Mouse (Mus musculus): ENCODE results near the gene Trpc4ap. TPM values are rescaled to one million over a fixed set of nuclear protein-coding genes. Genes with fewer than 3 reads are reported as not detected.
A peak's percentile ranks its signal among the peaks of the same experiment; 100 is the strongest.

Trpc4ap gene
- polyA plus RNA-seq, 1 experiment: 81.2 TPM

DNA sequence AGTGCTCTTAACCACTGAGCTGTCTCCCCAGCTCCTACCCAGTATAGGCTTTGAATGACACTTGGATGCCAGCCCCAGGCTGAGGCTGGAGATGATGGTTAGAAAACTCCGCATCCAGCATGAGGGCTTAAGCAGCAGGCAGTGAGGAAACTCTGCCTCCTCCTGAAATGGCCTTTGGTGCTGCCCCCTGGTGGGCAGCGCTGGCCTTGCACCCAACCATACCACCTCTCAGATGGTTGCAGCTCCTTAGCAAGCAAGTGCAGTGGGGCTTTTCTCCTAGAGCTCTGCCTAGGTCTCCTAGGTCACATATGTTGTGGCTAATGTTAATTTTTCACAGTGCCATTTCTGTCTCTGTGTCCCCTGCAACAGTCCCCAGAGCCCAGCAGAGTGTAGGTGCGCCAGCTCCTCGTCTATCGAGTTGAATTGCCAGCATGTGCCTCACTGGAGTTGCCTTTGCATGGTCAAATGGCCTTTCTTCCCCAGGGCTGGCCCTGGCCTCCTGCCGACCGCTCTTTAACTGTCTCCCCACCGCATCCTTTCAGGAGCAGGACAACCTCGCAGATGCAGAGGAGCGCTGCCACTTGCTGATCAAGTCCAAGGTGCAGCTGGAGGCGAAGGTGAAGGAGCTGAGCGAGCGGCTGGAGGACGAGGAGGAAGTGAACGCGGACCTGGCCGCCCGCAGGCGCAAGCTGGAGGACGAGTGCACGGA is 65.0 kb downstream of the Trpc4ap start:
- peaks cover 2% of the 10 kb centered on the region for H3K4me1 ChIP-seq (ENCODE audit: control insufficient read depth, insufficient read depth, low read length)
- H3K27ac ChIP-seq (ENCODE audit: insufficient read depth, low read length): no peak overlapping the region
- TF ChIP-seq CTCF (IDR thresholded peaks at IDR 0.05; ENCODE audit: low read depth, low read length) (peak; percentile 96), POLR2A (IDR thresholded peaks at IDR 0.05; ENCODE audit: insufficient read depth, low read length) (no peak)
- no peaks in the 10 kb centered on the region for H3K9me3 ChIP-seq (replicated peaks; ENCODE audit: control insufficient read depth, insufficient read depth, low read length, poor library complexity, severe bottlenecking)
- no peak overlapping the region for H3K4me3 ChIP-seq (ENCODE audit: low read depth, low read length)
- no peaks in the 10 kb centered on the region for H3K36me3 ChIP-seq (ENCODE audit: control insufficient read depth, insufficient read depth, low read length, poor library complexity, severe bottlenecking)
- no peak overlapping the region for H3K9ac ChIP-seq (ENCODE audit: low read depth, poor library complexity, severe bottlenecking)
- H3K27me3 ChIP-seq (ENCODE audit: control insufficient read depth, insufficient read depth, low read length, poor library complexity, severe bottlenecking): no peaks in the 10 kb centered on the region

DNA sequence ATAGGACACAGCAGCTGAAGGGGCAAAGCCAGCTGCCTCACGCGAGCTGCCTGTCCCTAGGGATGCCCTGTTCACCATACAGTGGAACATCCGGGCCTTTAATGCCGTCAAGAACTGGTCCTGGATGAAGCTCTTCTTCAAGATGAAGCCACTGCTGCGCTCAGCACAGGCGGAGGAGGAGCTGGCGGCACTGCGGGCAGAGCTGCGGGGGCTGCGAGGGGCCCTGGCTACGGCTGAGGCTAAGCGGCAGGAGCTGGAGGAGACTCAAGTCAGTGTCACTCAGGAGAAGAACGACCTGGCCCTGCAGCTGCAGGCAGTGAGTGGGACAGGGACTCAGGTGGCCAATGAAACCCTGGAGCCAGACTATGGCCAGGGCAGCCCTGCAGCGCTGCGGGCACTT is 65.9 kb downstream of the Trpc4ap start:
- Histone ChIP-seq H3K4me3 (ENCODE audit: low read depth, low read length) (no peak overlapping the region), H3K27me3 (ENCODE audit: control insufficient read depth, insufficient read depth, low read length, poor library complexity, severe bottlenecking) (no peaks in the 10 kb centered on the region), H3K4me1 (ENCODE audit: control insufficient read depth, insufficient read depth, low read length) (peaks cover 2% of the 10 kb centered on the region), H3K27ac (ENCODE audit: insufficient read depth, low read length) (no peak overlapping the region), H3K36me3 (ENCODE audit: control insufficient read depth, insufficient read depth, low read length, poor library complexity, severe bottlenecking) (no peaks in the 10 kb centered on the region), H3K9ac (ENCODE audit: low read depth, poor library complexity, severe bottlenecking) (no peak overlapping the region), H3K9me3 (replicated peaks; ENCODE audit: control insufficient read depth, insufficient read depth, low read length, poor library complexity, severe bottlenecking) (no peaks in the 10 kb centered on the region)
- no peak for TF ChIP-seq EP300 (IDR thresholded peaks at IDR 0.05; ENCODE audit: insufficient read depth, low read depth, low read length)
- no peak for TF ChIP-seq CTCF (IDR thresholded peaks at IDR 0.05; ENCODE audit: low read depth, low read length)
- no peak for TF ChIP-seq POLR2A (IDR thresholded peaks at IDR 0.05; ENCODE audit: insufficient read depth, low read length)

DNA sequence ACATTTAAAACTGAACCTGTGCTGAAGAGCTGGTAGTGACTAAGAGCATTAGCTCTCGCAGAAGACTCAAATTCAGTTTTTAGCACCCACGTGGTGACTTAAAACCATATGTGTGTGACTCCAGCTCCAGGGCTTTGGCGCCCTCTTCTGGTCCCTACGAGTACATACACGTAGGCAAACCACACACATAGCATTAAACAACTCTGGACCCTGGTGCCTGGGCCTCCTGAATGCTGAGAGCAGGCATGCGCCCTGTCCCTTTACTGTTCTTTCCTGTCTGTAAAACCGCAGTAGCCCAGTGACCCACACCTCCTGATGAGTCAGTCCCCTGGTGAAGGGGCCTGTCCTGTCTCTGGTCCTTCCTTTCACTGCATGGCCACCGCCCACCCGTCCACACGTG is 67.5 kb downstream of the Trpc4ap start:
- TF ChIP-seq EP300 (IDR thresholded peaks at IDR 0.05; ENCODE audit: insufficient read depth, low read depth, low read length) (no peak), POLR2A (IDR thresholded peaks at IDR 0.05; ENCODE audit: insufficient read depth, low read length) (no peak), CTCF (IDR thresholded peaks at IDR 0.05; ENCODE audit: low read depth, low read length) (peak; percentile 89)
- Histone ChIP-seq H3K4me1 (ENCODE audit: control insufficient read depth, insufficient read depth, low read length) (peaks cover 2% of the 10 kb centered on the region), H3K4me3 (ENCODE audit: low read depth, low read length) (no peak overlapping the region), H3K9me3 (replicated peaks; ENCODE audit: control insufficient read depth, insufficient read depth, low read length, poor library complexity, severe bottlenecking) (no peaks in the 10 kb centered on the region), H3K27ac (ENCODE audit: insufficient read depth, low read length) (no peak overlapping the region), H3K36me3 (ENCODE audit: control insufficient read depth, insufficient read depth, low read length, poor library complexity, severe bottlenecking) (no peaks in the 10 kb centered on the region), H3K9ac (ENCODE audit: low read depth, poor library complexity, severe bottlenecking) (no peak overlapping the region), H3K27me3 (ENCODE audit: control insufficient read depth, insufficient read depth, low read length, poor library complexity, severe bottlenecking) (no peaks in the 10 kb centered on the region)

DNA sequence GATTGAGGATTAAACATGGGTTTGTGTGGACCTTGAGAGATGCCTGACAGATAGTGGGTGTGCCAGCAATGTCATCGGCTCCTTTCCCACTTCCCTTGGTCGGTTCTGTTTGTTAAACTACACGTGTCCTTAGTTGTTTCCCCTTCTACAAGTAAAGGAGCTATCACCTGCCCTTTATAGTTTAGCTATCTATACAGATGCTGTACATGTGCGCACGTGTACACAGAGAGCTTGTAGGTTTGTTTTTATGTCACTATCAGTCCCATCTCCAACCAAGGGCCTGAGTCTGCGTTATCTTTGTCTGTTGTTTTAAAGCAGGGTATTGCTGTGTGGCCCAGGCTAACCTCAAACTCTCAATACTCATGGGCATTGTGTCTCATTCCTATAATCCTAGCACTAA is 68.2 kb downstream of the Trpc4ap start:
- H3K9me3 ChIP-seq (replicated peaks; ENCODE audit: control insufficient read depth, insufficient read depth, low read length, poor library complexity, severe bottlenecking): no peaks in the 10 kb centered on the region
- no peak overlapping the region for H3K27ac ChIP-seq (ENCODE audit: insufficient read depth, low read length)
- H3K9ac ChIP-seq (ENCODE audit: low read depth, poor library complexity, severe bottlenecking): no peak overlapping the region
- H3K36me3 ChIP-seq (ENCODE audit: control insufficient read depth, insufficient read depth, low read length, poor library complexity, severe bottlenecking): no peaks in the 10 kb centered on the region
- H3K27me3 ChIP-seq (ENCODE audit: control insufficient read depth, insufficient read depth, low read length, poor library complexity, severe bottlenecking): no peaks in the 10 kb centered on the region
- TF ChIP-seq CTCF (IDR thresholded peaks at IDR 0.05; ENCODE audit: low read depth, low read length): no peak
- TF ChIP-seq EP300 (IDR thresholded peaks at IDR 0.05; ENCODE audit: insufficient read depth, low read depth, low read length): no peak
- TF ChIP-seq POLR2A (IDR thresholded peaks at IDR 0.05; ENCODE audit: insufficient read depth, low read length): no peak
- H3K4me1 ChIP-seq (ENCODE audit: control insufficient read depth, insufficient read depth, low read length): peaks cover 2% of the 10 kb centered on the region
- H3K4me3 ChIP-seq (ENCODE audit: low read depth, low read length): no peak overlapping the region

DNA sequence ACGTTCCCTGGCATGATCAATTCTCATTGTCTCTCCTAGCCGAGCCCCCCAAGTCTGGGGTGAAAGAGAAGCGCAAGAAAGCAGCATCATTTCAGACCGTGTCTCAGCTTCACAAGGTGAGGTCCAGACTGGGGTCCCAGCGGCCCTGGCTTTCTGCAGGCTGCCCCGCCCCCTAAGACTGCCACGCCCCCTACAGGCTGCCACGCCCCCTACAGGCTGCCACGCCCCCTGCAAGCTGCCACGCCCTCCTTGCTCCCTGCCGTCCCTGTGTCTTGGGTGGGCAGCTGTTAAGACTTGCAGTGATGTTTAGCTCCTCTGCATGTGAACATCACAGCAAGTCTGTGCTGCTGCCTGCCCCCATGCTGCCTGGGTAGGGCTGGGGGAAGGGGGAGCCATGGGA is 69.6 kb downstream of the Trpc4ap start:
- Histone ChIP-seq H3K27me3 (ENCODE audit: control insufficient read depth, insufficient read depth, low read length, poor library complexity, severe bottlenecking) (no peaks in the 10 kb centered on the region), H3K4me1 (ENCODE audit: control insufficient read depth, insufficient read depth, low read length) (peaks cover 2% of the 10 kb centered on the region), H3K36me3 (ENCODE audit: control insufficient read depth, insufficient read depth, low read length, poor library complexity, severe bottlenecking) (no peaks in the 10 kb centered on the region), H3K9me3 (replicated peaks; ENCODE audit: control insufficient read depth, insufficient read depth, low read length, poor library complexity, severe bottlenecking) (no peaks in the 10 kb centered on the region), H3K9ac (ENCODE audit: low read depth, poor library complexity, severe bottlenecking) (no peak overlapping the region), H3K4me3 (ENCODE audit: low read depth, low read length) (no peak overlapping the region), H3K27ac (ENCODE audit: insufficient read depth, low read length) (no peak overlapping the region)
- TF ChIP-seq EP300 (IDR thresholded peaks at IDR 0.05; ENCODE audit: insufficient read depth, low read depth, low read length) (no peak), POLR2A (IDR thresholded peaks at IDR 0.05; ENCODE audit: insufficient read depth, low read length) (no peak), CTCF (IDR thresholded peaks at IDR 0.05; ENCODE audit: low read depth, low read length) (no peak)

DNA sequence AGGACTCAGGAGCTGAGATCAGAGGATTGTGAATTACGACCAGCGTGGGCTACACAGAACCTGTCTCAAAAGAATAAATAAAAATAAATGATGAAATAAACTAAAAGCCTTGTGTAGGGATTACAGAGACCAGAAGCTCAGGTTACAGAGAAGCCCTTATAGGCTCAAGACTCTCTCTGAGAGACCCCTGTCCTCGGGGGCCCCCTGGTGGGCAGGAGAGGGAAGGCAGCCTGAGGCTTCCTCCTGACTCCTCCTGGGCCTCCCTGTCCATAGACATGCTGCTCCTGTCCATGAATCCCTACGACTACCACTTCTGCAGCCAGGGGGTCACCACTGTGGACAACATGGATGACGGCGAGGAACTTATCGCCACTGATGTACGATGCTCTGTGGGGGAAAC is 72.4 kb downstream of the Trpc4ap start:
- TF ChIP-seq POLR2A (IDR thresholded peaks at IDR 0.05; ENCODE audit: insufficient read depth, low read length): no peak
- TF ChIP-seq CTCF (IDR thresholded peaks at IDR 0.05; ENCODE audit: low read depth, low read length): peak; percentile 74
- TF ChIP-seq EP300 (IDR thresholded peaks at IDR 0.05; ENCODE audit: insufficient read depth, low read depth, low read length): no peak
- Histone ChIP-seq H3K36me3 (ENCODE audit: control insufficient read depth, insufficient read depth, low read length, poor library complexity, severe bottlenecking) (no peaks in the 10 kb centered on the region), H3K9ac (ENCODE audit: low read depth, poor library complexity, severe bottlenecking) (no peak overlapping the region), H3K9me3 (replicated peaks; ENCODE audit: control insufficient read depth, insufficient read depth, low read length, poor library complexity, severe bottlenecking) (no peaks in the 10 kb centered on the region), H3K27me3 (ENCODE audit: control insufficient read depth, insufficient read depth, low read length, poor library complexity, severe bottlenecking) (no peaks in the 10 kb centered on the region), H3K27ac (ENCODE audit: insufficient read depth, low read length) (no peak overlapping the region), H3K4me1 (ENCODE audit: control insufficient read depth, insufficient read depth, low read length) (peaks cover 2% of the 10 kb centered on the region), H3K4me3 (ENCODE audit: low read depth, low read length) (no peak overlapping the region)

All from ES-Bruce4 (cell line).